Mouse (Mus musculus): Measurements from ENCODE around the gene Lypd6.
A peak's percentile ranks its signal among the peaks of the same experiment; 100 is the strongest.

Lypd6 gene

DNA sequence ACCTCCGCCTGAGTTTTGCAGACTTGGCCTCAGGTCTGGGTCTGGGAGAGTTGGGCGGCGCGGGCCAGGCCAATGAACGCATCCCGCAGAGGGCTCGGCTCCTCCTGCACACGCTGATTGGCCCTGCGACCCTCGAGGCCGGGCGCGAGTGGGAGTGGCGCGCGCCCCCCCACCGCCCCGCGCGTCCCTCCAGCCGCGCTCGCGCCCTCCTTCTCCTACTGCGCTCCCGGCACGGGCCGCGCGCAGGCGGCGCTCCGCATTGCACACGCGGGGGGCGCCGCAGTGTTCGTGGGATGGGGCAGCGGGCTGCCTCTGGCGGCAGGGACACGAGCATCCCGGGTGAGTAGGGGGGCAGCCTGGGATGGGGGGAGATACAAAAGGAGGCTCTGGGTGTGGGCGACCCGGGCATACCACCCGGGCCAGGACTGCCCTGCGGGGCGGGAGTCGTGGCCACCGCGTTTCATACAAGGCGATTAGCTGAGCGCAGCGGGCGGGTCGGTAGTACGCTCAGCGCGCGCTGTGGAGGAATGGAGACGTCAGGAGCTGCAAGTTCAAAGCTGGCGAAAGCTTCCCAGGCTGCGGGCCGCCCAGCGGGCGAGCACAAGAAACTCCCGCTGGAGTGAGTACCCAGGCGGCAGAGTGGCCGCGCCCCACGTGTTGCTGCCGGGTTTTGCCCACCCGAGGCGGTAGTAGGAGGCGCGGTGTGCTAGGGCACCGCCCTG is at the start of gene Lypd6:
TSS of gene Lypd6 (plus strand) at position 184 of the 722 bp plus-strand sequence.
- DNase-seq, result peak; percentile 3 to 32

DNA sequence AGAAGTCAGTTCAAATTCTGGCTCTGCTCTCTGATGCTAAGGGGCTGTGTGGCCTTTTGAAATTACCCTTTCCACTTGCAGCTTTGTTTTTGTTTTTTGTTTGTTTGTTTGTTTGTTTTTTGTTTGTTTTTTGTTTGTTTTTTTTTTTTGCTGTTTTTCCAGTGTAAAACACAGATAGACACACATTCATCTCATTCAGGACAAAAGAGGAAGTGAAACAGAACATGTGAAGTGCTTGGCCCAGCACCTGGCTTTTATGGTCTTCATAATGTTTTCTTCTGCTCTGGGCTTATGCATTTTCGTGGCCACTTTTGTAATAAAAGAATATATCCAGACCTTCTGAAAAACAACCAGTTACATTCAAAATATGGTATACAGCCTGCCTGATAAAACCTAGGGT is 46.8 kb upstream of the Lypd6 start:
- DNase-seq, result no peak

DNA sequence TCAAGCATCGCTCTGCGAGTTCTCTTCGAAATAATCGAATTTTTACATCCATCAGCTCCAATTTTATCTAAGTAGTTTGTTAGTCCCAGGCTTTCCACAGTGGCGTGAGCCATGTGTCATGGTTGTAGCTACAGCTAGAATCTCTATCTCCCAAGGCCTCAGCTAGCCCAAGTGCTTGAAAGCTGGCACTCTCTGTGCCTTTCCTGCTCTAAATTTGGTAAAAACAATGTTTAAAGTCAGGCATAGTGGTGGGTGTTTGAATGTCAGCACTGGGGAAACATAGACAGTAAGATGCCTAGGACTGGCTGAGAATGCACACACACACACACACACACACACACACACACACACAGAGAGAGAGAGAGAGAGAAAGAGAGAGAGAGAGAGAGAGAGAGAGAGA is 40.7 kb upstream of the Lypd6 start:
- no peak for DNase-seq

DNA sequence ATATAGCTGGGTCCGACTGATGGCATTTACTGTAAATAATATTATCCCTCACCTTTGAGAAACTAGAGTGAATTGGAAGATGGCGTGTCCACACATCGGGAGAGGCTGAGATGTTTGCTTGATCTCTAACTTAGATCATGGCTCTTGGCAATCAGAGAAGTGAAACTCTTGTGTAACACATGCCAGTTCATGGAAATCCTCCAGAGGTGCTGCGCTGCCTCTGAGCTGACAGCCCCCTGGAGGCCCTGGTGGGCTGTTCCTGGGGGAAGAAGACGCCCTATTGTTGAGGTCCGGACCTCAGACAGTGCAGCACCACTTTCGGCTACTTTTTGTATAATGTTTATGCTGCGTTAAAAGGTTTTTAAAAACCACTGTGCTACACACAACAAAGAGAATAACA is 37.3 kb upstream of the Lypd6 start:
- no peak for DNase-seq

DNA sequence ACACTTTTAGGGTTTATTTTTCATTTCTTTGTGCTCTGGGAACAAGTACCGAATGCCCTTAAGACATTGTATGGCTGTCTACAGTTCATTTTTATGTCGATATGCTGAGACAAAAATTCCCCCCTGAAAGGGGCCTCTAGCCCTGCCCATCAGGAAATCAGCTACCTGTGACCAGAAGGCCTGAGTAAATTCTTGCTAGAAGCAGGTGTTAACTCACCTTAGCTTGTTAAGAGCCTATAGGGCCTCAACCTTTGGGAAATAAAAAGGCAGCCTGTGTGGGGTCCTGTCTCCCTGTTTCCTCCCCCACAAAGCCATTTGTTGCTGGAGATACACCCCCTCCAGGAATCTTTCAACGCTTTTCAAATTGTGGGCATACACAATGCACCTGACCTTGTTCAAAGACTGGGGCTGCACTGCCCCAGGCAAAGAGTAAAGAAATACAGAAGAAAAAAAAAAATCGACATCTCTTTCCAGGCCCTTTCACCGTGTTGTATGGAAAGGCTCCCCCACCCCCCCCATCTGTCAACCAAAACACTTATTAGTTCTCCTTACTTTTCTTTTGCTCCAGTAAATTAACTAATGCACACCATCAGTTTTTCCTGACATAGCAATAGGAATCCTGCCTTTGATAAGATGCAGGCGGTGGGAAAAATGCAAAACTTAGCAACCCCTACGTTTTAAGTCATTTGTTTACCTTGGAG is 21.9 kb upstream of the Lypd6 start:
- DNase-seq, result no peak

DNA sequence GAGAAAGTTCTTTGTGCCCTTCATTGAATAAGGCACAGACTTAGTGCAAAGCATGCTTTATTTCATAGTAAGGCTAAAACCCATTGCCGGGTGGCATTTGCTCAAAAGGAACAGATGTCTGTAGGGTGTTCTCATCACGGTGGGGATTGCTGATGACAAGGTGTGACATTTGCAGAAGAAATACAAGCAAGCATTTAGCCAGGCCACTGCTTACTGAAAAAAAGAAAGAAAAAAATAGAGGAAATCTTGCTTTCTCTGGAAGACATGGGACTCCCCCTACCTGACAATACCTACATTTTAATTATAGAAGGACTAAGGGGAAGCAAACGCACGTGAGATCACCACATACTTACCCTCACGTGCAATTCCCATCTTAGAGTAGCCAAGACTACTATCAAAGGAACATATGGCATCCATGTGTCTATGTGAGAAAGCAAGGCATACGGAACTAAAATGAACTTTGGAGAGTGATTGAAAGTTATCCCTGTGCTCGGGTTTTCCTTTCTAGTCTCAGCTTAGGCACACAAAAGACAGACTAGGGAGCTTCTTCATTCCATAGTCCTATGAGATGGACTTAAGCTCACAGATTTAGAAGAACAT is 21.3 kb upstream of the Lypd6 start:
- no peak for DNase-seq

DNA sequence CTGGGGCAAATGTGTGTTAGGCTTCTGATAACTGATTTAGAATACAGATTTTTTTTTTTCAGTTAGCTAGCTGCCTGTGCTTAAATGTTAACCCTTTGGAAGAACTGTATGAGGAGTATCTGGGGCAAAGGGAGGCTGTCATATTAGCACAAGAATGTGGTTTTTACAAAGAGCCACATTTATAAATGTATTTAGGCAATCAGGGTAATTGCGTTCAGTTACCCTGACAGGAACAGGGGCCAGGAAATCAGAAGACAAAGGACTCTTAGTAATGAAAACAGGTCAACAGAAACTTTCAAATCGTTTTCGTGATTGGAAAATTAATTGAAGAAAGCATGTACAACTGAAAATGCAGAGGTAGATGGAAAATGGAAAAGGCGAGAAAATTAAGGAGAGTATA is 20.4 kb upstream of the Lypd6 start:
- DNase-seq, result no peak

DNA sequence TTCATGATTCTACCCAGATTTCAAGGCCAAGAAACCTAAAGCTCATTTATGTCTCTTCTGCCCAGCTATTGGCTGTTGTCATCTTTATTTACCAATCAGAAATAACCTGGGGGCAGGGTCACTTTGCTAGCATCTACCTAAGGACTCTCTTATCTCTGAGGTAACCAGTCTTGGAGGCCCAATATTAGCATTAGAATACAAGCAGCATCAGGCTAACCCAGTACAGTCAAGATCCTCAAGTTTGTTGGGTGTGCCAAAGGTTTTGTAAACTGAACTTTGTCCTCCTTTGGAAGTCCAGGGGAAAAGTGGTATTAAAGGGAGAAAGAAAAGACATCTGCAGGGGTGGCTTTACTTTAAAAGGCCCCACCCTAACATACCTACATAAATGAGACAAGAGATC is 17.8 kb upstream of the Lypd6 start:
- DNase-seq, result no peak

DNA sequence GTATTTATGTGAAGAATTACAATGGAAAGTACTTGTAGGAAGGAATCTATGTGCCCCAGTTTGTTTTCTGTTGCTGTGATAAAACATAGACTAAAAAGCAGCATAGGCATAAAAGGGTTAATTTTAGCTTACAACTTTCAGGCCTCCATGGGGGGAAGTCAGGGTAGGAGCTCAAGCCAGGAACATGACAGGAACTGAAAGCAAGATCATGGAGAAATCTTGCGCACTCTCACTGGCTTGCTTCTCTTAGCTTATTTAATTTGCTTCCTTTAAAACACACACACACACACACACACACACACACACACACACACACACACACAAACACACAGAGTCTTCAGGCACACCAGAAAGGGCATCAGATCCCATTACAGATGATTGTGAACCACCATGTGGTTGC is 12.3 kb upstream of the Lypd6 start:
- no peak for DNase-seq

DNA sequence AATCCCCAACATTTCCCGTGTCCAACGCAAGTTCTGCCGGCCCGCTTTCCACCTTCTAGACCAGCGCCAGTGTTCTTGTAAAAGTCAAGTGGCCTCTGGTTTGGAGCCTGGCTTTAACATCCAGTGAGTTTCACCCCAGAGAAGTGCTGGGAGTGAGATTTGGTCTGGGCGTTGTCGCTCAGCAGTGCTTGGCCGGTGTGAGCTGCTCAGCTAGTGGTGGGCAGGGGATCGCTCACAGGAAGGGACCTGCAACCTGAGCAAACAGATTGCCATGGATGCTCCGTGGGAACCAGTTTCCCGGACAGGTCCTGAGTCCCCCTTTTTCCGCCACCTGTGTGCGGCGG is 355 bp upstream of the Lypd6 start:
- DNase-seq, result no peak

DNA sequence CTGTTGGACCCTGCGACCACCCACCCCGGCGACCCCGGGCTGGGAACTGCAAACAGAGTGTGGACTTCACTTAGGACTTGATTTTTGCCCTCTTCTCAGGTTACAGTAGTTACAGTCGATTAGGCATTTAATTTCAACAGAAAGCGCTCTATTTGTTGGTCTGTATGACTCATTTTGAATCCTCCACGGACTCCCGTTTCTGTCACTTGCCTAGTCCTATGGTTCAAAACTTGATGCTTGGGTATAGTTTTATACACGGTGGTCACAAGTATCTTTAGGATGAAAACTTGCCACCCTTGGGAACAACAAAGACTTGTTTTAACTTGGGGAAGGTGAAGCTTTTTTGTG is 713 bp downstream of the Lypd6 start:
- DNase-seq, result no peak

DNA sequence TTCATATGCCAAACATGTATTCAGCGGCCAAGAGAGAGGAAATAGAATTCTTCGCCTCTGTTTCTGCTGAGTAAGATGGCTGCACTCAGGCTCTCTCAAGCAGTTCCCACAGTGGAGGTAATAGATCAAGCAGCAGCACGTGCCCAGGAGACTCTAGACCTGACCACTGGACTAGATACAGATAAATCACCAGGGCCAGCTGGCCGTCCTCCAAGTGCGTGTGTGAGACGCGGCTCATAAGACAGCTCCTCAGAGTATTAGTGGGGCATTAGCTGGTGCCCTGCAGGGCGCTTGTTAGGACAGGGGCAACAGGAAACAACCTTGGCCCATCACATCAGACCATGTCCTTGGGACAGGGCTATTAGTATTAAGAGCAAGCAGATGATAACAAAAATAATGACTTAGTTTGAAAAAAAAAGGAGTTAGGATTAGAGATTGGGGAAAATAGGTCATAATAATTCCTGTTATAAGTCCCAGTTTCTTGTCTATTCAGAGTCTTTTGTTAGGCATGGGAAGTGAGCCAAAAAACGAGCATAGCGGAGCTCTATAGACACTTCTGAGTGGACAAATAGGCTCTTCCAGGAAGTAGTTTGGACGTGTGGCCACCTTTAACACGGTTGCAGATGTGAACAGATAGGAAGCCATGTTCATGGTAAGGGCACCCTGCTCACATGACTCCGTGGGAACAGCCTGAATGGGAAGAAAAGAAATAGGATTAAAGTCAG is 3.5 kb downstream of the Lypd6 start:
- no peak for DNase-seq

DNA sequence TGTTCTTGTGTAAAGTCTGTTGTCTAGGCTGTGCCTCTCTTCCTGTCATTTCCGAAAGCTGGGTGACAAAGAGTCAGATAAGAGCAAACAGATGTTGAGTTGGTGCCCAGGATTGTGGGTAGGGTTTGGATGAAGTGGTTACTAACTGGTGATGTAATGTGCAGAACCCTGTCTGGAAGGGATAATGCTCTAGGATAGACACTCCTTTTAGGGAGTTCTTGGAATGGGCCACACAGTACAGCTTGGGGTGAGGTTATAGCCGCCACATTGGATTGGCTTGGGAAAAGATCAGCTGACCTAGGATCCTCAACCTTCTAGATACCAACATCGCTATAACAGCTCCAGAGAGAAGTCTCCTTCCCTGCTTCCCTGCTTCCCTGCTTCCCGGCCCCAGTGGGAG is 5.9 kb downstream of the Lypd6 start:
- no peak for DNase-seq

DNA sequence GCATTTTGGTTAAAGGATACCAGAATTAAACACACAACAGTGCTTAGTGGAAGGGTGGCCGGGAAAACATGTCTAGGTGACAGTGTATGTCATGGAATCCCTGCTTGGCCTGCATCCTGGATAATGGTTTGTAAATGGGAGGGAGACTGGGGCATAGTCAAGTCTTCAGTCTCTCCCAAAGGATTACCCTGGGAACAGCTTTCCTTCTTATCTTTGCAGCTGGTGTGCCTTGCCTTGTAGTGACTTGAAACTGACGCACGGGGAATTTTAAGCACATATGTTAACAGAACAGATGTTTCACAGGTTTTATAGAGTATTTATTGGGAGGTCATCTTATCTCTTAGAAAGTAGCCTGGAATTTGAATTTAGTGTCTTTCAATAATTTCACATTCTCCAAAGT is 18.5 kb downstream of the Lypd6 start:
- no peak for DNase-seq

DNA sequence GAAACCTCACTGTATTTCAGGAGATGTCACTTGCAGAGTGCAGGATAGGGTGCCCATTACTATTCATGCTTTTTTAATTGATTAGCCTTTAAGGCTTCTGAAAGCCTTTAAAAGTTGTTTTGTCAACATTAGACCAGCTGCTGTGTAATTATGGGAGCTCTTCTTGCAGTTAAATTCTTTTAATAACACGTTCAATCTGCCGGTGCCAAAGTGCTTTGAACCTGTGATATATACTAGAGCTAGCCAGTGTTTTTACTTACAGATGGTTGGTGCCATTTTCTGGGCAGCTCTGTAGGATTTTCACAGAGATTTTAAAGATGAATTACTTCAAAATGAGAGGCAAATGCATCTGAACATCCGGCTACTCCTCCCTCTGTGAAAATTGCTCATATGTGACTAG is 21.5 kb downstream of the Lypd6 start:
- no peak for DNase-seq

DNA sequence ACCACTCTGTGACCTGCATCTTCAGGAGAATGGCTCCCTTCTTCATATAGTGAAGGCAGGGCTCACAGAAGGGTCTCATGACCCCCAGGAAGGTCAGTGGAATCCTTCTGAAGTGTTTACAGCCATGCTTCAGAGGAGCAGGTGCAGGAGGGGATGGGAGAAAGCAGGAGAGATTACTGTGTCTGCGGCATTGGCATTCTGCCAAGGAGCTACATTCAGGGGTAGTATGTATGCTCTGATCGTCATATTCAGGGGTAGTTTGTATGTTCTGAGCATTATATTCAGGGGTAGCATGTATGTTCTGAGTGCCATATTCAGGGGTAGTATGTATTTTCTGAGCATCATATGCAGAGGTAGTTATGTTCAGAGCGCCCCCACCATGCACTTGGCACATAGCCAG is 30.1 kb downstream of the Lypd6 start:
- no peak for DNase-seq

DNA sequence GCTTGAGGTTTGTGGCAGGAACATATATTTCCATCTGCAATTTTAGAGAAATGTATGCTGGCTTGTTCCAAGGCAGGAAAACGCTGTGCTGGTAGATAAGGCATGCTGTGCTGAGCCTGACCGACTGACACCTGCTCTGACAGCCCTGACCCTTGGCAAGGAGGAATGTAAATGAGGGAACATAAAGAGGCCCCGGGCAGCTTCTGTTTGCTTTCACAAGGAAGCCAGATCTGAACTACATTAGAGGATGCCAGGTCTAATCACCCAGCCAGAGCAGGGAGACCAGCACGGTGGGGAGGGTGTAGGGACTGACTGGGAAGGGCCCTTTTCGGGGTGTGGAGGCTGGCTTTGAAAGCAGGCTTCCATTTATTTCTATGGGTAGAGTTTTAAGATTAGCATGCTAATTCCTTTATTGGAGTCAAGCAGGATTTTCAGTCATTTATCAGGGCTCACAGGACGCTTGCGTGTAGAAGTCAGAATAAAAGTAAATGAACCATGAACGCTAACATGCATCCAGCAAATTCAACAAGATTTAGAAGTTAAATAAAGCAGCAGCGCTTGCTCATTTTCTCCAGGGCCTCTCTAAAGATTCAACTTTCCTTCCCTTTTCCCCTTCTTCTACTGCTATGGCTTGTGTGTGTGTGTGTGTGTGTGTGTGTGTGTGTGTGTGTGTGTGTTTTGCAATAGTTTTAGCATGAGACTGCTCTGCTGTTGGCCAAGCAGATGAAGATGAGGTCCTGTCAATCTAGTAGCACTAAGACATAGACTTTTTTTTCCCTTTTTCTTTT is 34.3 kb downstream of the Lypd6 start:
- no peak for DNase-seq

DNA sequence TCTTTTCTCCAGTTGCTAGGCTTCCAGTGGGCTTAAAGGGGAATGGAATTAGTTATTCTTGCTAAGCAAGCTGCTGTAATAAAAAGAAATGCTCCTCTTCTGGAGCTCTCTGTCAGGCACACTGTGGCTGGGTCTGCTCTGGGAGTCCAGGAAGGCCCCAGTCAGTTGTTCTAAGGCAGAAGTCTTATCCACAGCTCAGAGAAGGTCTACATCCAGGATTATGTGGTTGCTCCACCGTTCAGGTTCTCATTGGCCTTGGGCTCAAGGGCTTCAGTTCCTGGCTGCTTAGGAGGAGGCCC is 34.9 kb downstream of the Lypd6 start:
- DNase-seq, result no peak

DNA sequence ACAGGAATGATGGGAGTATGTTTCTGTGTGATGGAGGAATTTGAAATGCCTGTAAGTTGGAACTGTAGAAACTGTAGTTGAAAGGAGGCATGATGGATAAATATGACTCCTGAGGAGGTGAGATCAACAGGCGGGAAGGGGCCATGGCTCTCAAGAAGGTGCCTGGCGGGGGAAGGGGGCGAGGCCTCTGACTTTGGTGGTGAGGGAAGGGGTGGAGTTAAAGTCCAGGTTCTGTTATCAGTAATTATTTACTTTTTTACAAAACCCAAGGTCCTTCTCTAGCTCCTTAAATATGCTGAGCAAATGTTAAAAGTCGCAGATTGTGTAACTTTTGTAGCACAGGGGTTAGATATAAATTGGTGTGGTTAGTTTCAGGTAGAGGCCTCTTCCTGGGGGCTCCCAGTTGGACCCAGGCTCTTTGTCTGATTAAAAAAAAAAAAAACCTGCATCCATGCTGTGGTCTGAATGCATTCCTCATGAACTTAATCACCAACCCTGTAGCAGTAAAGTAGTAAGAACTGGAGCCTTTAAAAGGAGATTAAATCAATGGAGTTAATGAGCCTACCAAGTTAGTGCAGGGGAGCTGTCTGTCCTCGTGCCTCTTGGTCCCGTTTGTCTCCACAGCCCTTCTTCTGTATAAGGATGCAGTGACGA is 37.7 kb downstream of the Lypd6 start:
- DNase-seq, result no peak

DNA sequence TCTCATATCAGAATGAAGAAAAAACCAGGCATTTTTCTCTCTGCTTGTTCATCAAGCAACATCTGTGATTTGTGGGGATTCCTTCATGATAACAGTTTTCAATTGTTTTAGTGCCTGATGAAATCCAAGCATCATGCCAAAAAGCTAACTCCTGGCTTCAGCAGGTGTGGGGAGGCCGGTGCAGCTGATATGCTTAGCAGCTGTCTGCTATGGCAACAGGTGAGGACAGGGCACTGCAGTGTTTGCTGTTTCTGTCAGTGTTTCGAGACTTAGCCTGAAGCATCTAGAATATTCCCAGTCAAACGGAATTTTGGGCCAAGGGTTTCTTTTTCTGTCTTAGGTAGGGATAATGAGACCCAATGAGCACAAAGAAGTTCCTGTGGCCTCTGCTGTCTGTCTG is 39.4 kb downstream of the Lypd6 start:
- no peak for DNase-seq

DNA sequence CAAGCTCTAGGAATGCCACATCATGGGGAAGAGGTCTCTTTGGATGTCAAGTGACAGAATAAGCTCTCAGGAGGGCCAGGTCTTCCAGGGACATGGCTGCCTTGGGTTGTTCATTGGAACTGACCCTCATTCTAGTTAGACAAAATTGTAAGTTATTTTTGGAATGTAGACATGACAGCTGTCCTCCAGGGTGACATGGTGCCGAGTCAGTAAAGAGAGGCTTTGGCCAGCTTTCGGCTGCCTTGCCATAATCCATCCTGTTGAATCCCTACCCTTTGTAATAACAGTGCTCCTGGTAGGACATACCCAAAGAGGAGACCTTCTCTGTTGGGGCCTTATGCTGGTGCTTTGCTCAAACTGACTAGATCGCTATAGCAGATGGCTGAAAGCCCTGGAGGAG is 39.8 kb downstream of the Lypd6 start:
- DNase-seq, result no peak

DNA sequence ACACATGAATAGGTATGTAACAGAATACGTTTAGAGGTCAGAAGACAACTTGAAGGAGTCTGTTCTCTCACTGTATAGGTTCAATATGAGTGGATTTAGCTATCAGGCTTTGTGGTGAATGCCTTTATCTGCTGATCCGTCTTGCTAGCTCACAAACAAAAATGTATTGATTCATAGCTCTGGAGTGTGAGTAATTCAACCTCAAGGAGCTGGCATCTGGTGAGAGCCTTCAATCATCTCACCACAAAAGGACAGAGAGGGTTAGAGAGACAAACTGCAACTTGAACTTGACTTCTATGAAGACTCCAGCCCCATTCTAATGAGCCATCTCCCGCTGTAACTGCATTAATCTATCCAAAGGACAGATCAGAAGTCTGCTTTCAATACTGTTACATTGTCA is 40.6 kb downstream of the Lypd6 start:
- DNase-seq, result no peak

DNA sequence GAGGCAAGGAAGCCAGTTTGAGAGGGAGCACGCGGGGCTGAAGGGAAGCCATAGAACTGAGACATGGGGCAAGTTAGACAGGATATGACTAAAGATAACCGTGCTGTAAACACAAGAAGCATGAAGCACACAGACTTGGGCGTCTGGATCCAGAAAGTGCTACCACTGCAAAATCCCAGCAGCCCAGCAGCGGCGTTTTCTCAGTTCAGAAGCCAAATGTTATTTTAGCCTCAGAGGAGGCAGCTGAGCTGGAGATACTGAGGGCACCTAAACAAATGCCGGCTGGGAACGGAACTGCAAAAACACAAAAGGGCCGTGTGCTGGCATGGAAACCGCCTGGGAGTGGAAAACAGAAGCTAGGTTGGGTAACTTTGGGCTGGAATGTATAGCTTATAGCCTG is 43.9 kb downstream of the Lypd6 start:
- no peak for DNase-seq
